Mouse (Mus musculus) hindbrain, postnatal 0 days (tissue): ENCODE data around the gene Rbm45. TPM values are rescaled to one million over a fixed set of nuclear protein-coding genes. Genes with fewer than 3 reads are reported as not detected.

Source experiments
- ATAC-seq: fragments of 200-750 bp; cut with Nextera tagmentation; 2 replicates; pipeline ENCODE4 v1.8.0; 2017; ENCODE audit warnings: mild to moderate bottlenecking, moderate TSS enrichment, moderate library complexity
- DNase-seq: peaks from one replicate; pipeline ENCODE4 v3.0.0-alpha.2; 2015; ENCODE audit warnings: low spot score
- H3K27ac ChIP-seq: fragments of 300-500 bp; sonication (generic); 2 replicates; pipeline ENCODE4 v1.5.1; 2014; ENCODE audit warnings: mild to moderate bottlenecking
- H3K27me3 ChIP-seq: fragments of 300-500 bp; sonication (generic); 2 replicates; pipeline ENCODE4 v1.6.1; 2014; ENCODE audit warnings: low read length, mixed read lengths; ENCODE audit not compliant: insufficient read depth
- H3K36me3 ChIP-seq: fragments of 300-500 bp; sonication (generic); 2 replicates; pipeline ENCODE4 v1.6.1; 2014; ENCODE audit warnings: low read length, mixed read lengths; ENCODE audit not compliant: insufficient read depth
- H3K4me1 ChIP-seq: fragments of 300-500 bp; sonication (generic); 2 replicates; pipeline ENCODE4 v1.6.1; 2014; ENCODE audit warnings: antibody characterized with exemption, low read length, mixed read lengths; ENCODE audit not compliant: insufficient read depth
- H3K4me2 ChIP-seq: fragments of 300-500 bp; sonication (generic); 2 replicates; pipeline ENCODE4 v1.6.1; 2014; ENCODE audit warnings: low read depth, mild to moderate bottlenecking, low read length, moderate library complexity, mixed read lengths
- H3K4me3 ChIP-seq: fragments of 300-500 bp; sonication (generic); 2 replicates; pipeline ENCODE4 v1.5.1; 2014; ENCODE audit warnings: low read length
- H3K9ac ChIP-seq: fragments of 300-500 bp; sonication (generic); replicated peaks from 2 replicates; pipeline ENCODE4 v1.6.1; 2014; ENCODE audit warnings: mild to moderate bottlenecking, low read length, moderate library complexity, mixed read lengths
- H3K9me3 ChIP-seq: fragments of 300-500 bp; sonication (generic); 2 replicates; pipeline ENCODE4 v1.6.1; 2016; ENCODE audit warnings: low read length, mixed read lengths
- CTCF ChIP-seq: IDR thresholded peaks from 2 replicates; pipeline ENCODE4 v1.5.1; 2016; ENCODE audit warnings: antibody characterized with exemption, control low read depth, low read depth
- whole genome bisulfite sequencing: fragments of 180-500 bp; shearing (Covaris S2); extraction: QIAGEN DNeasy Blood & Tissue Kit; methylation state at CpG from one replicate; pipeline ENCODE4 v1.1.7; 2014; 5-methylcytosine and 5-hydroxymethylcytosine counted together
- polyA plus RNA-seq: library from polyadenylated mRNA; unstranded; fragments of >200 nt; fragmentation: Nextera tagmentation; extraction: Ambion mirVana; gene quantifications from 2 replicates; pipeline ENCODE4 v1.2.1, GENCODE M21; 2015
- total RNA-seq: library from RNA; depleted of rRNA; stranded (reverse); fragments of >200 nt; gene quantifications from 2 replicates; pipeline ENCODE4 v1.2.3, GENCODE M21; 2014; rRNA removed

The Rbm45 gene
- total RNA-seq (27.1 and 32.6 TPM in 2 replicates), polyA plus RNA-seq (15.1 and 15.3 TPM in 2 replicates)

- Histone ChIP-seq H3K4me1 (peaks cover 7% of the 10 kb centered on the region; the same call in 1 of the 2 replicates), H3K36me3 (peaks cover 11% of the 10 kb centered on the region), H3K9me3 (no peaks in the 10 kb centered on the region), H3K27me3 (no peaks in the 10 kb centered on the region), H3K27ac (peak within 1 kb of the TSS; percentile 71; the same call in 1 of the 2 replicates), H3K9ac (peak within 1 kb of the TSS; percentile 75), H3K4me2 (peak within 1 kb of the TSS; percentile 88), H3K4me3 (peak within 1 kb of the TSS; percentile 78)
- WGBS, result under 1% methylated on average over 61 of the region's 61 CpGs
- TF ChIP-seq CTCF, result peak; percentile 88
- ATAC-seq (peak; percentile 92), DNase-seq (peak; percentile 95)
Measured at GRCm38 (mm10) chr2:76369821-76370655, at the start of gene Rbm45. Gene Rbm45, plus strand, starts transcription at chr2:76369984.

GRCm38 (mm10) chr2:76320336-76320735 lies 49.4 kb upstream of the Rbm45 start:
- Histone ChIP-seq H3K9me3 (no peaks in the 10 kb centered on the region), H3K27me3 (no peaks in the 10 kb centered on the region), H3K4me1 (no peaks in the 10 kb centered on the region), H3K4me3 (no peak overlapping the region), H3K9ac (no peak overlapping the region), H3K36me3 (no peaks in the 10 kb centered on the region), H3K27ac (no peak overlapping the region), H3K4me2 (no peak overlapping the region)
- 90% methylated on average over 6 of the region's 6 CpGs for WGBS
- no peak for TF ChIP-seq CTCF
- ATAC-seq (no peak), DNase-seq (no peak)

- no peak overlapping the region for H3K4me2 ChIP-seq
- H3K4me3 ChIP-seq, result no peak overlapping the region
- no peak for ATAC-seq
- no peak for DNase-seq
- 88% methylated on average over 21 of the region's 21 CpGs for WGBS
- H3K27ac ChIP-seq, result no peak overlapping the region
- no peaks in the 10 kb centered on the region for H3K27me3 ChIP-seq
- no peak overlapping the region for H3K9ac ChIP-seq
- TF ChIP-seq CTCF, result no peak
- no peaks in the 10 kb centered on the region for H3K36me3 ChIP-seq
- no peaks in the 10 kb centered on the region for H3K9me3 ChIP-seq
- H3K4me1 ChIP-seq, result no peaks in the 10 kb centered on the region
Measured at GRCm38 (mm10) chr2:76323185-76323875, 46.5 kb upstream of the Rbm45 start.

GRCm38 (mm10) chr2:76324463-76324862 lies 45.3 kb upstream of the Rbm45 start:
- WGBS, result 82% methylated on average over 5 of the region's 5 CpGs
- no peak for DNase-seq
- Histone ChIP-seq H3K4me1 (no peaks in the 10 kb centered on the region), H3K36me3 (no peaks in the 10 kb centered on the region), H3K4me2 (no peak overlapping the region), H3K9ac (no peak overlapping the region), H3K27ac (no peak overlapping the region), H3K27me3 (no peaks in the 10 kb centered on the region), H3K9me3 (no peaks in the 10 kb centered on the region), H3K4me3 (no peak overlapping the region)
- no peak for ATAC-seq
- no peak for TF ChIP-seq CTCF

GRCm38 (mm10) chr2:76326161-76326560 lies 43.6 kb upstream of the Rbm45 start:
- WGBS, result 85% methylated on average over 3 of the region's 3 CpGs
- Histone ChIP-seq H3K4me2 (no peak overlapping the region), H3K9ac (no peak overlapping the region), H3K4me1 (no peaks in the 10 kb centered on the region), H3K27me3 (no peaks in the 10 kb centered on the region), H3K27ac (no peak overlapping the region), H3K36me3 (no peaks in the 10 kb centered on the region), H3K4me3 (no peak overlapping the region), H3K9me3 (no peaks in the 10 kb centered on the region)
- ATAC-seq (no peak), DNase-seq (no peak)
- TF ChIP-seq CTCF, result no peak

- H3K4me2 ChIP-seq, result no peak overlapping the region
- ATAC-seq, result no peak
- H3K9ac ChIP-seq, result no peak overlapping the region
- 94% methylated on average over 5 of the region's 5 CpGs for WGBS
- no peak for TF ChIP-seq CTCF
- no peaks in the 10 kb centered on the region for H3K36me3 ChIP-seq
- no peaks in the 10 kb centered on the region for H3K9me3 ChIP-seq
- H3K4me1 ChIP-seq, result no peaks in the 10 kb centered on the region
- no peak overlapping the region for H3K27ac ChIP-seq
- no peak overlapping the region for H3K4me3 ChIP-seq
- H3K27me3 ChIP-seq, result no peaks in the 10 kb centered on the region
- no peak for DNase-seq
Measured at GRCm38 (mm10) chr2:76330081-76330480, 39.7 kb upstream of the Rbm45 start.
